Mouse (Mus musculus): Measurements from ENCODE around the gene Enox1. TPM values are rescaled to one million over a fixed set of nuclear protein-coding genes. Genes with fewer than 3 reads are reported as not detected.

The Enox1 gene
- polyA plus RNA-seq, 1 experiment = 3.1 TPM

- H3ac ChIP-seq (ENCODE audit: control insufficient read depth, insufficient read length) = no peak overlapping the region
- H3K4me2 ChIP-seq (ENCODE audit: low read depth) = no peak overlapping the region
- H3K79me2 ChIP-seq (ENCODE audit: control insufficient read depth, insufficient read depth) = no peaks in the 10 kb centered on the region
- TF ChIP-seq MYOG (IDR thresholded peaks at IDR 0.05; ENCODE audit: control insufficient read depth in 1 of 3, insufficient read depth in 1 of 3, insufficient read length in 2 of 3, low read depth in 2 of 3) (no peak), REST (IDR thresholded peaks at IDR 0.05; ENCODE audit: insufficient read depth, insufficient read length) (no peak), TCF12 (IDR thresholded peaks at IDR 0.05; ENCODE audit: insufficient read depth, poor library complexity, severe bottlenecking) (no peak), E2F4 (IDR thresholded peaks at IDR 0.05; ENCODE audit: insufficient read depth) (no peak), USF1 (IDR thresholded peaks at IDR 0.05; ENCODE audit: low read depth) (no peak), MYOD1 (IDR thresholded peaks at IDR 0.05; ENCODE audit: control insufficient read depth in 1 of 3, insufficient read length in 2 of 3, low read depth in 2 of 3) (peak in 1 of 3 experiments; percentile 4), CEBPB (IDR thresholded peaks at IDR 0.05; ENCODE audit: insufficient read depth, poor library complexity, severe bottlenecking) (peak; percentile 82), MAX (IDR thresholded peaks at IDR 0.05; ENCODE audit: low read depth) (no peak)
- H3K27me3 ChIP-seq (ENCODE audit: control insufficient read depth, insufficient read depth, insufficient read length) = no peaks in the 10 kb centered on the region
- H3K36me3 ChIP-seq (ENCODE audit: control insufficient read depth, insufficient read depth) = no peaks in the 10 kb centered on the region
- no peak overlapping the region for H3K4me3 ChIP-seq
Observed at GRCm38 (mm10) chr14:77351803-77352352, 195.3 kb downstream of the Enox1 start.

- H3K27me3 ChIP-seq (ENCODE audit: control insufficient read depth, insufficient read depth, insufficient read length) = no peaks in the 10 kb centered on the region
- no peak overlapping the region for H3ac ChIP-seq (ENCODE audit: control insufficient read depth, insufficient read length)
- TF ChIP-seq MYOD1 (IDR thresholded peaks at IDR 0.05; ENCODE audit: control insufficient read depth in 1 of 3, insufficient read length in 2 of 3, low read depth in 2 of 3) (no peak), SRF (IDR thresholded peaks at IDR 0.05; ENCODE audit: control insufficient read depth, insufficient read length, low read depth) (no peak), REST (IDR thresholded peaks at IDR 0.05; ENCODE audit: insufficient read depth, insufficient read length) (peak; percentile 79)
- no peaks in the 10 kb centered on the region for H3K79me2 ChIP-seq (ENCODE audit: control insufficient read depth, insufficient read depth)
- no peak overlapping the region for H3K4me3 ChIP-seq
- H3K36me3 ChIP-seq (ENCODE audit: control insufficient read depth, insufficient read depth) = no peaks in the 10 kb centered on the region
- H3K4me2 ChIP-seq (ENCODE audit: low read depth) = no peak overlapping the region
Observed at GRCm38 (mm10) chr14:77362662-77363061, 206.1 kb downstream of the Enox1 start.

GRCm38 (mm10) chr14:77368411-77368810 lies 211.8 kb downstream of the Enox1 start:
- Histone ChIP-seq H3ac (ENCODE audit: control insufficient read depth, insufficient read length) (no peak overlapping the region), H3K79me2 (ENCODE audit: control insufficient read depth, insufficient read depth) (no peaks in the 10 kb centered on the region), H3K36me3 (ENCODE audit: control insufficient read depth, insufficient read depth) (no peaks in the 10 kb centered on the region), H3K4me2 (ENCODE audit: low read depth) (no peak overlapping the region), H3K27me3 (ENCODE audit: control insufficient read depth, insufficient read depth, insufficient read length) (no peaks in the 10 kb centered on the region), H3K4me3 (no peak overlapping the region)
- TF ChIP-seq CEBPB (IDR thresholded peaks at IDR 0.05; ENCODE audit: insufficient read depth, poor library complexity, severe bottlenecking) (no peak), POLR2A (IDR thresholded peaks at IDR 0.05; ENCODE audit: insufficient read length, low read depth) (no peak), TCF12 (IDR thresholded peaks at IDR 0.05; ENCODE audit: insufficient read depth, poor library complexity, severe bottlenecking) (no peak), TCF3 (IDR thresholded peaks at IDR 0.05; ENCODE audit: insufficient read length, low read depth) (no peak), POLR2AphosphoS2 (IDR thresholded peaks at IDR 0.05; ENCODE audit: insufficient read length, low read depth) (no peak), MAX (IDR thresholded peaks at IDR 0.05; ENCODE audit: low read depth) (no peak), MYOD1 (IDR thresholded peaks at IDR 0.05; ENCODE audit: control insufficient read depth in 1 of 3, insufficient read length in 2 of 3, low read depth in 2 of 3) (no peak), SRF (IDR thresholded peaks at IDR 0.05; ENCODE audit: control insufficient read depth, insufficient read length, low read depth) (no peak)

- no peaks in the 10 kb centered on the region for H3K36me3 ChIP-seq (ENCODE audit: control insufficient read depth, insufficient read depth)
- no peaks in the 10 kb centered on the region for H3K79me2 ChIP-seq (ENCODE audit: control insufficient read depth, insufficient read depth)
- no peak for TF ChIP-seq TCF12 (IDR thresholded peaks at IDR 0.05; ENCODE audit: insufficient read depth, poor library complexity, severe bottlenecking)
- no peak for TF ChIP-seq REST (IDR thresholded peaks at IDR 0.05; ENCODE audit: insufficient read depth, insufficient read length)
- no peak for TF ChIP-seq CEBPB (IDR thresholded peaks at IDR 0.05; ENCODE audit: insufficient read depth, poor library complexity, severe bottlenecking)
- no peak for TF ChIP-seq POLR2AphosphoS2 (IDR thresholded peaks at IDR 0.05; ENCODE audit: insufficient read length, low read depth)
- no peak for TF ChIP-seq SRF (IDR thresholded peaks at IDR 0.05; ENCODE audit: control insufficient read depth, insufficient read length, low read depth)
- no peak for TF ChIP-seq MYOD1 (IDR thresholded peaks at IDR 0.05; ENCODE audit: control insufficient read depth in 1 of 3, insufficient read length in 2 of 3, low read depth in 2 of 3)
- no peak for TF ChIP-seq E2F4 (IDR thresholded peaks at IDR 0.05; ENCODE audit: insufficient read depth)
- no peak for TF ChIP-seq MAX (IDR thresholded peaks at IDR 0.05; ENCODE audit: low read depth)
- TF ChIP-seq POLR2A (IDR thresholded peaks at IDR 0.05; ENCODE audit: insufficient read length, low read depth) = no peak
- H3K27me3 ChIP-seq (ENCODE audit: control insufficient read depth, insufficient read depth, insufficient read length) = no peaks in the 10 kb centered on the region
- H3ac ChIP-seq (ENCODE audit: control insufficient read depth, insufficient read length) = no peak overlapping the region
- no peak overlapping the region for H3K4me3 ChIP-seq
- H3K4me2 ChIP-seq (ENCODE audit: low read depth) = no peak overlapping the region
Observed at GRCm38 (mm10) chr14:77369070-77369469, 212.5 kb downstream of the Enox1 start.

GRCm38 (mm10) chr14:77370521-77370920 lies 214.0 kb downstream of the Enox1 start:
- H3K4me3 ChIP-seq = no peak overlapping the region
- no peaks in the 10 kb centered on the region for H3K27me3 ChIP-seq (ENCODE audit: control insufficient read depth, insufficient read depth, insufficient read length)
- no peak overlapping the region for H3ac ChIP-seq (ENCODE audit: control insufficient read depth, insufficient read length)
- TF ChIP-seq TCF12 (IDR thresholded peaks at IDR 0.05; ENCODE audit: insufficient read depth, poor library complexity, severe bottlenecking) (no peak), E2F4 (IDR thresholded peaks at IDR 0.05; ENCODE audit: insufficient read depth) (no peak)
- no peak overlapping the region for H3K4me2 ChIP-seq (ENCODE audit: low read depth)
- no peaks in the 10 kb centered on the region for H3K79me2 ChIP-seq (ENCODE audit: control insufficient read depth, insufficient read depth)
- no peaks in the 10 kb centered on the region for H3K36me3 ChIP-seq (ENCODE audit: control insufficient read depth, insufficient read depth)

Measured in myocyte (in vitro differentiated cells).